ENCODE assay signal across 17 mouse cellular contexts in the genomic region with DNA sequence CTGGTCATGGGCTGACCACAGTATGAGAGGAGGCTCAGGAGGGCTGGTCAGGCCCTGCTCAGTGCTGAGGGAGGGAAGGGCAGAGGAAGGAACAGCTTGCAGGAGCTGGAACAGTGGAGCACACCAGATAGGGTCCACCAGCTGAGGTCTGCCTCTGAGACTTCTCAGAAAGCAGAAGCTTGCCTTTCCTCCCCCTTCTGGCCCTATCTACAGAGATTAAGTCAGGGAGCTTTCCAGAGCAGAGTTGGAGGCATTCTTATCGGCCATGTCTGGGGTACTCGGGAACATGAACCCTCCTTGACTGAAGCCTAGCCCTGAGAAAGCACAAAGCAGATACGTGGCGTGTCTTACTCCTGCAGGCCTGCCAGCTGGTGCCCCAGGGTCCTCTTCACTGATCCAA. TPM values are rescaled to one million over a fixed set of nuclear protein-coding genes. Genes with fewer than 3 reads are reported as not detected.
DNase-seq lines count a peak whose midpoint lies in the region; ATAC-seq lines count a peak whose summit lies in the region.
"Had no signal": no experiment of that assay in that cellular context is flagged by ENCODE, and none has a peak within 500 bp of the region (broad histone marks: within the 10 kb centered on the region; RNA-seq: fewer than 3 reads in every experiment).

No protein-coding gene starts in this region.

- no peaks in the 10 kb centered on the region for H3K9me3 ChIP-seq in midbrain, embryonic 10.5 days (replicated peaks)
- H3K9me3 ChIP-seq in midbrain, embryonic 14.5 days (ENCODE audit: control insufficient read depth, low read length) = no peaks in the 10 kb centered on the region
- H3K9me3 ChIP-seq: limb, embryonic 12.5 days; neural tube, embryonic 12.5 days had no signal

- H3K36me3 ChIP-seq in midbrain, embryonic 10.5 days = no peaks in the 10 kb centered on the region
- no peaks in the 10 kb centered on the region for H3K36me3 ChIP-seq in midbrain, embryonic 14.5 days (ENCODE audit: control insufficient read depth, insufficient read depth, low read length)
- H3K36me3 ChIP-seq in splenic B cell, adult 2 months (ENCODE audit: control insufficient read depth, insufficient read depth, low read length, poor library complexity, severe bottlenecking) = no peaks in the 10 kb centered on the region
- H3K36me3 ChIP-seq: limb, embryonic 12.5 days; neural tube, embryonic 12.5 days had no signal

- H3K4me1 ChIP-seq in midbrain, embryonic 10.5 days = peaks cover 25% of the 10 kb centered on the region
- peaks cover 11% of the 10 kb centered on the region for H3K4me1 ChIP-seq in midbrain, embryonic 14.5 days (ENCODE audit: control insufficient read depth, insufficient read depth, low read length)

- H3K27me3 ChIP-seq in midbrain, embryonic 10.5 days (ENCODE audit: low read depth, poor library complexity, severe bottlenecking) = no peaks in the 10 kb centered on the region
- no peaks in the 10 kb centered on the region for H3K27me3 ChIP-seq in midbrain, embryonic 14.5 days (ENCODE audit: control insufficient read depth, insufficient read depth, low read length)
- H3K27me3 ChIP-seq in splenic B cell, adult 2 months (ENCODE audit: control insufficient read depth, insufficient read depth, low read length, poor library complexity, severe bottlenecking) = no peaks in the 10 kb centered on the region
- H3K27me3 ChIP-seq: limb, embryonic 12.5 days; neural tube, embryonic 12.5 days; Patski had no signal

- H3K9ac ChIP-seq in midbrain, embryonic 14.5 days (replicated peaks; ENCODE audit: low read length) = no peak overlapping the region
- H3K9ac ChIP-seq: forebrain, postnatal 0 days; limb, embryonic 12.5 days; neural tube, embryonic 12.5 days had no signal

- H3K4me3 ChIP-seq in midbrain, embryonic 10.5 days = no peak overlapping the region
- H3K4me3 ChIP-seq in midbrain, embryonic 14.5 days (replicated peaks; ENCODE audit: low read depth, low read length) = no peak overlapping the region
- H3K4me3 ChIP-seq: limb, embryonic 12.5 days; neural tube, embryonic 12.5 days had no signal

- no peak for ATAC-seq in midbrain, embryonic 14.5 days (ENCODE audit: low FRiP score, low TSS enrichment)
- ATAC-seq in erythroblast, adult 5-6 weeks (replicated peaks; ENCODE audit: low FRiP score, poor library complexity, severe bottlenecking) = 0 out of 2 replicates have a peak, but pooled peaks have one; percentile 24
- ATAC-seq in CD4-positive, CD25-positive, alpha-beta regulatory T cell, adult 4 months = no peak
- ATAC-seq: forebrain, postnatal 0 days; Patski had no signal

- 87% methylated on average over 4 of the region's 4 CpGs for WGBS in midbrain, embryonic 10.5 days
- 89% methylated on average over 4 of the region's 4 CpGs for WGBS in midbrain, embryonic 14.5 days

- DNase-seq in midbrain, embryonic 10.5 days (ENCODE audit: low spot score) = no peak
- DNase-seq in midbrain, embryonic 14.5 days = no peak
- DNase-seq in liver = peak; percentile 31
- peak; percentile 34 for DNase-seq in splenic B cell, adult 2 months (ENCODE audit: low read depth, low spot score)
- DNase-seq in urinary bladder, postnatal 4 days (ENCODE audit: low spot score in 2 of 2) = no peak
- DNase-seq: cerebellum, adult 18-20 months; forebrain, postnatal 0 days; gastrocnemius, postnatal 36 days; kidney, adult 9 months; lung, postnatal 10 days; thymus, postnatal 36 days had no signal

- peak overlapping the region; percentile 79 for H3K27ac ChIP-seq in midbrain, embryonic 10.5 days (replicated peaks)
- no peak overlapping the region for H3K27ac ChIP-seq in midbrain, embryonic 14.5 days (replicated peaks; ENCODE audit: low read depth, low read length)
- H3K27ac ChIP-seq: limb, embryonic 12.5 days; neural tube, embryonic 12.5 days; stomach, postnatal 0 days had no signal

- H3K4me2 ChIP-seq in midbrain, embryonic 14.5 days (ENCODE audit: low read length) = no peak overlapping the region
- H3K4me2 ChIP-seq: limb, embryonic 12.5 days; neural tube, embryonic 12.5 days had no signal

RNA-seq across cellular contexts. Expression of a gene that starts 46.8 kb away (rescaled TPM):
- 5.2 and 5.7 TPM in 2 replicates for polyA plus RNA-seq in midbrain, embryonic 10.5 days (2016; fragmentation: Nextera tagmentation; extraction: Ambion mirVana)
- 1.6 and 4.2 TPM in 2 replicates for polyA plus RNA-seq in midbrain, embryonic 14.5 days (2014; fragmentation: Nextera tagmentation; extraction: Ambion mirVana)
- total RNA-seq in erythroblast, adult 5-6 weeks (2015; ENCODE audit: low replicate concordance) = not detected in 2 replicates
- total RNA-seq in erythroblast, adult 5-6 weeks (2017; ENCODE audit: low replicate concordance) = not detected in 2 replicates
- polyA plus RNA-seq in CD4-positive, CD25-positive, alpha-beta regulatory T cell, adult 4 months (2017; shearing (Covaris generic)) = 10 to 100 TPM; 55.1 to 95.2 TPM

Comparison
In these comparisons a context has a peak if more than half of its experiments do, and no peak if none do; other contexts are left out.
1. DNase-seq: peak in liver (single experiment) and splenic B cell, adult 2 months (single experiment); none in midbrain, embryonic 10.5 days (single experiment), midbrain, embryonic 14.5 days (single experiment) and urinary bladder, postnatal 4 days (0 of 2).